Mouse (Mus musculus): ENCODE data around the gene Dctn2. TPM values are rescaled to one million over a fixed set of nuclear protein-coding genes. Genes with fewer than 3 reads are reported as not detected.

Dctn2 gene
- total RNA-seq, 2 experiments from 2014 or later, result 148 to 190 TPM

DNA sequence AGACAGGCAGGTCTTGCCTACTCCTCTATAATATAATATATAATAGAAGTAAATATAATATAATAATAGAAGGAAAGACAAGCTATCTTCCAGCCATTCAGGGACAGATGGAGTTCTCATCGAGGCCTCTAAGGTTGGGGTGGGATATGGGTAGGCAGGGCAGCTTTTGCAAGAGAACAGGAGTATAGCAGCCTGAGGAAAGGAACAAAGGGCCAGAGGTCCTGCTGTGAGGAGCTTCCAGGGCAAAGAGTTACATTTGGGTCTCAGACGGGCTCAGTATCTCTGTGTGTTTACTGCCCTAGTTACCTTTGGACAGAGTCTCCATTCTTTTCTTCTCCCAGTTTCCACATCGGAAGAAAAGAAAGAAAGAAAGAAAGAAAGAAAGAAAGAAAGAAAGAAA, 2.5 kb upstream of the Dctn2 start:
- no peak for DNase-seq

DNA sequence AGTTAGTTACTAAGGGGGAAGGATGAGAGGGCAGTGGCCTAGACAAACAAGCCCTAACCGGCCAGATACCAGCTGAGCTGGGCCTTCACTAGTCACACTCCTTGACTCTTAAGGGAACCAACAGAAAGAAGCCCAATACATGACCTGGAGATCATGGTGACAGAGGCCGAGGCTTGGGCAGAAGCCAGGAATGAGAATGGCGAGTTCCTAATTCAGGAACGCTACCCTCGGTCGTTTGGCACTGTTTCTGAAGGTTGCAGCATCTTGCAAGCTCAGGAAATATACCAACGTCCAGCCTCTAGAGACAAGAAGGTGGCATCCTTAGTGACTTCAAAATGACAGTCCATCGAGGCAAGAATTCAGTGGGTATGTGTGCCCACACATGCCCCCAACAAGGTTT, 1.8 kb upstream of the Dctn2 start:
- no peak for DNase-seq

DNA sequence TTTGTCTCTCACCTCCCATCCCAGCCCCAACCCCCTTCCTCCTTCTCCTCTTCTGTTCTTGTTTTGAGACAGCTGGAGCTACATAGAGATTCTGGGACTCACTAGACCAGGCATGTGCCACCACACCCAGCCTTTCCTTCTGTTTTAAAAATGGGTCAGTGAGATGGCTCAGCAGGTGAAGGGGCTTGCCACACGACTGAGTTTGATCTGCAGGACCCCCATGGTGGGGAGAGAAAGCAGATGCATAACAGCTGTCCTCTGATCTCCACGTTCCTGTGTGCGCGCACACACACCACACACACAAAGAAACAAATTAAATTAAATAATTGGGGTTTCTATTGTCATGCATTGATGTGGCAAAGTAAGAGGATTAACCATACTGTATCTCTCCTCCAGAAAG, 1.2 kb upstream of the Dctn2 start:
- DNase-seq, result no peak

DNA sequence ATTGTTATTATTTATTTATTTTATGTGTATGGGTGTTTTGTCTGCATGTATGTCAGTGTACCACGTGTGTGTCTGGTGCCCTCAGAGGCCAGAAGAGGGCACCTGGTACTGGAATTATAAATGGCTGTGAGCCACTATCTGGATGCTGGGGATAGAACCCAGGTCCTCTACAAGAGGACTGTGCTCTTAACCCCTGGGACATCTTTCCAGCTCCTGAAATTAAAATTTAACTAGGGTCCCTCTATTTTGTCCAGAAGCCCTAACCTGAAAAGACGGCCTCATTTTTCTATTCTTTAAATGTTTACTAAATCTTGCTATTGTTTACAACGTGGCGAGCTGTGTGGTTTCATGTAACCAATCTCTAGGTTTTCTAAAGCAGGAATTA, 449 bp upstream of the Dctn2 start:
- no peak for DNase-seq

DNA sequence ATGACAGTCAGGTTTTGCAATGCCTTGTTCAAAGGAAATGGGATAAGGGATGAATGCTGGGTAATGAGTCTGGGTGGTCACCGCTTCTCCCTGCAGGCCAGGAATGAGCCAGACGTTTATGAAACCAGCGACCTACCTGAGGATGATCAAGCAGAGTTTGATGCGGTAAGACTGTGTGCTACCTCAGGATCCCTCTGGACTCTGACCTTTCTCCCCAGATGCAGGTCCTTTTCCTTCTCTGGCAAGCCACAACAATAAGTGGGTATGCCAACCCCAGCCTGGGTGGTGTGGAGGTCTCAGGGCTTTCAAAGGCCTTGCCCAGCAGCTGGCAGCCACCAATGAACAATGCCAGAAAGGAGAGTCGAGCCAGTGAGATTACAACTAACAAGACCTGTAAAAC, 1.1 kb downstream of the Dctn2 start:
- no peak for DNase-seq

DNA sequence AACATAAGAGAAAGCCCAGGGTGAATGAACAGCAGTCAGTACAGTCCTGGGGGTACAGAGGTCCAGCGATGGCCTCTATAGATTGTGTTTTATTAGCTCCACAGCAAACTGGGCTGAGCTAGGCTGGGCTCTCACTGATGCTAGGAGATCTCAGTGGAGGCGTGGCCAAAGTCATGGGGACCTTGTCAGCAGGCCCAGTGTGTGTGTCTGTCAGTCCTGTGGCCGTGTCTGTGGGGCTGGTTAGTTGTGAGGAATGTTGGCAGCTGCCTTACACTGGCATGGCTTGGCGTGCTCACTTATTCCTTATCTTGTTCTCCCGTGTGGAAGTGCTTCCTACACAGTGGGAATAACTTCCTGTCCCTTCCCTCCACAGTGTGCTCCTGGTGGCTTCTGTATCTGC, 2.2 kb downstream of the Dctn2 start:
- DNase-seq, result no peak

DNA sequence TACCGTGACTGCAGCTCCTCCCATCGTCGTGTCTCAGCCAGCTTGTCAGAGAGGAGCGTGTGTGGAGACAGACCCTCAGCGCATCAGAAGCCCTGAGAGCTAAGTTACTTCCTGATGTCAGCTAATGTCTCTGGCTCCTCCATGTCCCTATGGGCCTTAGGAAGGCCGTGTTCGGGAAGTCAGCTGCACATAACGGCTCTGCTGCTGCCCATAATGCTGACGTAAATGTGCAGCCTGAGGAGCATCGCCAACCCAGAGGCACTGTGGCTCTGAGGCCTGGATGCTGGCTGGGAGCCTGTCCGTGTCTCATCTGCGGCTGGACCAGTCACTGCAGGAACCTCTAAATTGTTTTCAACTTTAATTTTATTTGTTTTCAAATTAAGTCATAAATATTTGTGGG, 2.9 kb downstream of the Dctn2 start:
- no peak for DNase-seq

DNA sequence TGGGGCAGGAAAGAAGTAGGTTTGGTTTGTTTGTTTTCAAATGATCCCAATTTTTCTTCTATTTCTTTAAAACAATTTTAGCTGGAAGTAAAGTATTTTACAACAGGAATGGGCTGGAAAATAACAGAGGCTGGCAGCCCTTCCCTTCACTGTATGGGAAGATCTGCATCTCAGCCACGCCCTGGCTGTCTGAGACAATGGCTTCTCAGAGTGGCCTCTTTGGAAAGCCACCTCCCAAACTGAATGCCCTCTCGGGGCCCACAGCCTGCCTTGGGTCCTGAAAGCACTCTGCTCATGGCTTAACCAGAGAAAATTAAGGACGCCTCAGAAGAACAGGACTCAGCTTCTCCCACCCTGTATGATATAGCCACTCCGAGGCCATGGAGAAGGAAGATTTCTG, 3.7 kb downstream of the Dctn2 start:
- DNase-seq, result no peak

DNA sequence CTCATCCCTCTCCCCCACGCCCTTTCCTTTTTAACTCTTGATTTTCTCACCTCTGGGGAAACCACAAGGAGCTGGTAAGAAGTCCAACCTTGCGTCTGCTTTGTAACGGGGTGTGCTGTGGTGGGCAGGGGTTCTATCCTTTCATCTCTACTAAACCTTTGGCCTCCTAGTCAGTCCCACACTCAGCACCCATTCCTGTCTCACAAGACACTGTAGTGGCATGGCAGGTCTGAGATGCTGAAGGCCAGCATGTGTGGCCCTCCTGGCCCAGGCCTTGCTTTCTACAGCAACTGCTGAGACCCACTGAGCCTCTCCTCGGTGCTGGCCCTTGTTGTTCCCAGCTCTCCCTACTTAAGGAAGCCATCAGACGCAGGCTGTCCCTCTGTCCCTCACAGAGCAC, 6.2 kb downstream of the Dctn2 start:
- DNase-seq, result no peak

DNA sequence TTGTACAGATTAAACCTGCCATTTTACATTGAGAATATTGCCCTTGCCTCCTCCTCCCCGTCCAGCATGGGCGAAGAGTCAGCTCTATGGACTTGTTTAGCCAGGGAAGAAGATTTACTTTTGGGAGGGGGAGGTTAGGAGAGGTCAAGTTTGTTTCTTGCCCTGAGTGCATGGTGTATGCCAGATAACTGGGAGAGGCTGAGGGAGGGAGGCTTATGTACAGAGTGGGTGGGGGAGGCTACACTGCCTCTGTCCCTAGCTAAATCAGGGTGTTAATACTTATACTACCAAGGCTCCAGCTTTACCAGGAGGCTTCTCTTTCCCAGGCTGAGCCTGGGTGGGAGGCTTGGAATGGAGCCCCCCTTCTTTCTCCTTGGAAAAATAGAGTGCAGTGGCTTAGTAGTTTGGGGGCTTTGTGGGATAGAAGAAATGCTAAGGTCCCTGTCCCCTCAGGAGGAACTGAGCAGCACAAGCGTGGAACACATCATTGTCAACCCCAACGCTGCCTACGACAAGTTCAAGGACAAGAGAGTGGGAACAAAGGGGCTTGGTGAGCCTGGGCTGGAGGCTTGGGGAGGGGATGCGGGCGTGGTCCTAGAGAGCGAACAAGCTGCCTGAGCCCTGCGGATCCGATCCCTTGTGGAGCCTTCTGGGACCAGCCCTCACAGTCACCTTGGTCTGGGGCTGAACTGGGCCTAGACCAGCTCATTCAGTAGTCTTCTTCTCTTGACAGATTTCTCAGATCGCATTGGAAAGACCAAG, 8.3 kb downstream of the Dctn2 start:
- DNase-seq, result no peak

DNA sequence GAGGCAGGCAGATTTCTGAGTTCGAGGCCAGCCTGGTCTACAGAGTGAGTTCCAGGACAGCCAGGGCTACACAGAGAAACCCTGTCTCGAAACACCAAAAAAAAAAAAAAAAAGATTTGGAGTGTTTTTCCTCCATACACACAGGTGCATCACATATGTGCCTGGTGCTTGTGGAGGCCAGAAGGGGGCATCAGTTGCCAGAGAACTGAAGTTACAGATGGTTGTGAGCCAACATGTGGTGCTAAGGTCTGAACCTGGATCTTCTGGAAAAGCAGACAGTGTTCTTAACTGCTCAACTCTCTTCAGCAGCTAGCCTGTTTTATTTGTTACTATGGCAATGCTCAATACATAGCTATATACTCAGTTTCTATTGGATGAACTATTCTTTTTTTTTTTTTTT, 13.6 kb downstream of the Dctn2 start:
- DNase-seq, result no peak

DNA sequence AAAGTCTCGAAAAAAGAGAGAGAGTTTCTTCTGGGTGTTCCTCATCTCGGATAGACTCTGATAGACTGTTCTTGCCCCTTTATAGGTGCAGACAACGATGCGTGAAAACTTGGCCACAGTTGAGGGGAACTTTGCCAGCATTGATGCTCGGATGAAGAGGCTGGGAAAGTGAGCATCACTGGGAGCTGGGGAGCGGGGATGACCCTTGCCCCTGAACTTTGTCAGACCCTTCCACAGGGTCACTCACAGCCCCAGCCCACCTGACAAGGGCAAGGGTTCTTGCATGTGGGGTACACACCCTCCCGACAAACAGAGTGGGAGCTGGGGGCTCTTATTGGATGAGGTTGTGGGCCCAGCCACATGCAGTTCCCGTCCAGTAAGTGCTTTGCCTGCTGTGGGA, 15.1 kb downstream of the Dctn2 start:
- DNase-seq, result no peak

DNA sequence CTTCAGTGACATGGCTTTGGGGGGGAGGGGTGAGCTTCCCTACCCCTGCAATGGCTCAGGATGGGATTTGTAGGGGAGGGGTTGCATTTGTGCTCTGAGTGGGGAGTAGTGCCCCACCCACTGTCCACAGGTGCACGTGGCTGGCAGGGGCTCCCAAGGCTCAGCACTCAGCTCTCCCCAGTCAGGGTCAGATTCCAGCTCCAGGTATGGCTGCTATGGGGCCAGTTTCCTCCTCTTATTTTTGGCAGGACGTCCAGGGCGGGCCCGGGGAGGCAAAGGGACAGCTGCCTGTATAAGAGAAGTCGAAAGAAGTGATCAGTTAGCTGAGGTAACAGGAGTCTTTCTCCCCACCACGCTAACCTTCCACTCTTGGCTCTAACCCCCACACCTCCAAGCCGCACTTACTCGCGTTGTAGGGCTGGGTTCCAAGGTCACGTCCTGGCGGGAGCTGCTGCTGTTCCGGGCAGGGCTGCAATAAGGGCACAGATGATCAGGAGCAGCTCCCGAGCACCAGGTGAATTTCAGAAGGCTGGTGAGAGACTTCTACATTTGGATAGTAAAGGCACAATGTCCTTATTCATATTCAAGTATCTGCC, 16.6 kb downstream of the Dctn2 start:
- DNase-seq, result peak; percentile 57 to 66

DNA sequence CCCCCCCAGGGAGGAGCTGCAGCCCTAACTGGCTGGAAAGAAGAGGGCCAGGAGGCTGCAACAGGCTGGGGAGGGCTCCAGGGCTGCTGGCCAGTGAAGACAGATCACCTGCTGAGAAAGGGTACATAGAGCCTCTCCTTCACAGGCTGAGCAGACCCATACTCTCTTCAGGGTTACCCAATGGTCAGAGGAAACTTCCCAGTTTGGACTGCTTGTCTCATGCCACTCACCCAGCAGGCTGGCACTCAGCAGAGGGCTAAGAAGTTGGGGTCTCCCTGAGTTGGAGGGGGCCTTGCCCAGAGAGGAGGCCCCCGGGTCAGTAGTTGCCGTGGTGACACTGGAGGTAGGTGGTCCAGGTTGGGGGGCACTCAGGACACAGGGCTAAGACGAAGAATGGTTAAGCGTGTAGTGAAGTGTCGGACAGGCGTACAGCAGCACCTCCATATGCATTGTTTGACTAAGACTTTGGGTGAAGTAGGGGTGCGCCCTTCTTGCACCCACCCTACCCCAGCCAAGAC, 18.0 kb downstream of the Dctn2 start:
- DNase-seq, result no peak

DNA sequence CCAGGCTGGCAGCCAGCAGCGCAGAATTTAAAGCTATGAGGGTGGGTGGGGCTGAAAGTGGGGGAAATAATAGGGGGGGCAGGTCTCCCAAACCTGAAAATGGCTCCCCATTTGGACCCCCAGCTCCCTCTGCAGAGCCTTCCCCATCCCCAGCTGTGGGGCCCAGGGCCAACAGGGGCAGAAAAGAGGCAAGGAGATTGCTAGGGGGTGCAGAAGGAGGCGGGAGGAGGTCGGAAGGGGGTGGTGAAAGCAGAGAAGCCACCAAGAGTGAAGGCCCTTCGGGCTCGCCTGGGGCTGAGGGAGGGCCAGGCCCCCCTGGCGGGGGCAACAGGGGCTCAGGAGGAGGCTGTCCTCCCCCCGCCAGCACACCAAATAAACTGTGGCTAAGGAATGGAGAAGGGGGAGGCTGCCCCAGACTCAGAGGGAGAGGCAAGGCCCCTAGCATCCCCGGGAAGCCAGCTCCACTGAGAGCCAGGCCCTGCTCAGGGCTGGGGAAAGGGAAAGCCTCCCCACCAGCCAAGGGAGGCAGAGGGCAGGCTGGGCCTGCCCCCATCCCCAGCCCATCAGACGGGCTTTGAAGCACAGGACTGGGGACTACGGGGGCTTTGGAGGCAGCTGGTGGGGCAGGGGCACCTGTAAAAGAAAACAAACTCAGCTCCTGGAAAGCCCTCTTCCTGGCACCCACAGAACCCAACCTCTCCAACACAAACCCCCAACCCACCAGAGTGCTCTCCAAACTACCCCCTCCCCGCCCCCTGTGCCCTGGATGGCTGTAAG, 18.7 kb downstream of the Dctn2 start:
- DNase-seq, result no peak

DNA sequence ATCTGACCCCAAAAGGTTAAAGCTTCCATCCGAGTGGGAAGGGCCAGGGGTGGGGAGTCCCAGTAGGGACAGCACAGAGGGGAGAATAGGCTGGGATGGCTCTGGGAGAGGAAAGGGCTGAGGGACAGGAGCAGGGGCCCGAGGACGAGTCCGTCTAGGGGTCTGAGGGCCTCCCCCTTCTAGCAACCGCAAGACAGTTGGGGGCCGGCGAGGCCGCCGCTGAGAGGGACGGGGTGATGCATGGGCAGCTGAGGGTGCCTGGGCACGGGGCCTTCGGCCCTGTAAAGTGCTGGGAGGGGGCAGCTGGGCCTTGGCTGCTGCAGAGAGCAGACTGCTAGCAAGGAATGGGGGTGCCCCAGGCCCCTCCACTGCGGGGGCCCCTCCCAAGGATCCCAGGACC, 19.5 kb downstream of the Dctn2 start:
- no peak for DNase-seq

DNA sequence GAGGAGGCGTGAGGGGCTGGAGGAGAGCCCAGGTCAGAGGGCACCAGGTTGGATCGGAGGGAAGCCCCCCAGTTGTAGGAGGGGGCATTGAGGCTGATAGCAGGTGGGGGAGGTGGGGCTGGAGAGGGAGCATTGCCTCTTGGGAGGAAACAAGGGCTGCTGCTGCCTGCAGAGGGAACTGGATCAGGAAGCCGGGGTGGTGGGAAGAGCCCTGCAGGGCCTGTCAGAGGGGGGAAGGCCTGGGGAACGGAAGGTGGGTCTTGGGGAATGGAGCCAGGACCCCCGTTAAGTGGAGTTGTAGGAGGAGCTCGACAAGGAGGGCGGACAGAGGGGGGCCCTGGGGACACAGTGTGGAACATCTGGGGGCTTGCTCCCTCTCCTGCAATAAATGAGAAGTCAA, 20.0 kb downstream of the Dctn2 start:
- DNase-seq, result no peak

DNA sequence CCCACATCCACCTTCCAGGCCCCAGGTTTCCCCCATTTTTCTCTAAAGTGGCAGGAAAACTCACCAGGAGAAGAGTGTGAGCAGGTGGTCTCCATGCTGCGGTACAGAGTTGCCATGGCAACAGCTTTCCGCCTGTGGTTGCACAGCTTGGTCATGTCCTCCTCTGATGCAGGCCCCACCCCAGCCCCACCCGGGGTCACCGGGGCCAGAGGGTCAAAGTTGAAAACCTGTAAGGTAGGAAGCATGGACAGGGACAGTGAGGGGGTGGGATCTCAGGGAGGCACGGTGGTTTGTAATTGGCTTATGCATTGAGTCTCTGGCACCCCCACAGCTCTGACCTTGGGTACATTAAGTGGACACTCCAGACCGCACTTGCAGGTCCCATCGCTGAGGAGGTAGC, 20.6 kb downstream of the Dctn2 start:
- DNase-seq, result no peak

DNA sequence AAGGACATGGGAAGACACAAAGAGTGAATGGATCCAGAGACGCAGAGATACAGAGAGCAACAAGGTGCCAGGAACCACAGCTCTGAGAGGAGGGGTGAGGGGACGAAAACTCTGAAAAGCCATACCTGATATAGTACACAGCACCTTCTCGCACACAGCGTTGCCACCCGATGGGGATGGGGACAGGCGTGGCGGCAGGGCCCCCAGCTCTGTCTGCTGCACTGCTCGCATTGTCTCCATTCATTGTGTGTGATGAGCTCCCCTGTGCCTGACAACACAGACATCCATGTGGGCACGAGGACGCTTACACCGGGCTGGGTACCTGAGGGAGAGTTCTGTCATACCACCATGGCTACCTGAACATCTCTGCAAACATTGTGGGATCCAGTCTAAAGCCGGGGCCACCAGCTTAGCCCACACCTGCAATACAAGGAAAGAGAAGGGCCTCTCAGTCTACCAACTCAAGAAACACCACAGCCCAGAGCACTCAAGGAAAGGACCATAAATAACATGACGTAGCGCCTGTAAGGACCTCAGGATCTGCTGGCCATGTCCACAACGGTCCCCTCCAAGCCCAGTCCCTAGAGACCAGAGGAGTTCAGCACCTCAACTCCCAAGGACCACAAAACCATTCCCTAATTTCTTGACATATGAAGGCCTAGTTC, 21.2 kb downstream of the Dctn2 start:
- DNase-seq, result no peak

DNA sequence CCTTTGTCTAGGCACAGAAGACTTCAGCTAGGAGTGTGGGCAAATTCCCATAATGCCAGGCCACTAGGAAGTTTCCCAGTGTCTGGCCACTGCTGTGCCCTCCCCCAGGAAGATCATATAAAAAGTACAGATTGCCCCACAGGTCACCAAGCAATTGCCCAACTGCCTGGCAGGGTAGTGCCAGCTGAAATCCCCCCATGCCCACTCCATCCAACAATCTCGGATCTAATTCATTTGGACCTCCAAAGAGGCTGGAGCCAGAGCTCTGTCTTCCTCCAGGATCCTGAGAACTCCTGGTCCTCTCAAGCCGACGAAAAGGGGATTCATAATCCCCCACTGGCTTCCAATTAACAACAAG, 21.7 kb downstream of the Dctn2 start:
- DNase-seq, result no peak

DNA sequence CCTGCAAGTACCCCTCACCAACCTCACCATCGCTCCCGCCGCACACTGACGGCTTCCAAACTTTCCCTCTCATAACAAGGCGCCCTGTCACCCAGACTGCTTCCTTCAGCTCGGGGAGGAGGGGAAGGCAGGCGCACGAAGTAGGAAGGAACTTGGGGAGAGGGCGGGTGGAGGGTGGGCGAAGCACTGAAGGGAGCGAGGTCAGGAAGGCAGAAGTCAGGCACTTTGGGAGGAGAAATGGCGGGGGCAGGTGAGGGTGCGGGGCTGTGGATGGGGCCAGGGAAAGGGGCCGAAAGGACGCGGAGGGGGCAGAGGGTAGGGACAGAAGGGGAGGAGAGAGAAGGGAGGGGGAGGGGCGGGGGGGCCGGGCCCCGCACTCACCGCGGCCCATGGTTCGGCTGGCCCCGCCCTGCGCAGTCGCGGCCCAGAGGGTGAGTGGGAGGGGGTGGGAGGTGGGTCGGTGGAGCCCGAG, 22.2 kb downstream of the Dctn2 start:
- peak; percentile 67 to 68 for DNase-seq

DNA sequence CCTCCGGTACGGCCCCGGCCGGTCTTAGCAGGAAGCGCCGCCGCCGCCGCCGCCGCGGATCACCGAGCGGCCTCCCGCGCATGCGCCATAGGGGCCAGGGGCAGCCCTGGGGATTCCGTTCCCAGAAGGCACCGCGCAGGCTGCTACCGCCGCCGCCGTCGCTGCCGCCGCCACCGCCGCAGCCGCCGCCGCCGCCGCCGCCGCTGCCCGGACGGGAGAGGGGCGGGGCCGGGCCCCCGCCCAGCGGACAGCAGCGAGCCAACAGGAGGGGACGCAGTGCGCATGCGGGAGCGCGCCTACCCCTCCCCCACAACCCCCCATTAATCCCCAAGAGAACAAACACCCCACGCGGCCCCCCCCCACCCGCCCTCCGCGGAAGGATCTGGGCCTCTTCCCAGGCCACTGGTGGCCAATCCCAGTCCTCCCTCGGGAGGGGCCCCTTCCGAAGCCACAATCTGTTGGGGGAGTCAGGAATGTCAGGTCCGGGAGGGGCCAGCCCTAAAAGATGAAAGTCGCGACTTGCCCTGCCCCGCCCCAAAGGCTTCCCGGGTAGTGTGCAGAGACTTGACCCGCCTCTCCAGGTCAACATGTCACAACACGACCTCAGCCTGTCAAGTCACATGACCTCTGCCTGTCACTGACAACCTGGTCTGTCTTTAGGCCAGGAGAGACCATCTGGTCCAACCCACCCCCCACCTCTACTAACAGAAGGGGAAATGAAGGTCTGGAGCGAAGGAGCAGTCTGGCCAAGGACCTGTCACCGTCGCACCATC, 22.8 kb downstream of the Dctn2 start, which contains the start of gene Mbd6:
Gene Mbd6 (minus strand): TSS at position 219 of the 773 bp plus-strand sequence.
- DNase-seq, result peak; percentile 90 to 94
